Mouse (Mus musculus) thymus, postnatal 0 days (tissue): Measurements from ENCODE around the gene Mlxip. TPM values are rescaled to one million over a fixed set of nuclear protein-coding genes. Genes with fewer than 3 reads are reported as not detected.

Source experiments
- polyA plus RNA-seq: library from polyadenylated mRNA; unstranded; fragments of >200 nt; fragmentation: Nextera tagmentation; extraction: Ambion mirVana; gene quantifications from 2 replicates; pipeline ENCODE4 v1.2.1, GENCODE M21; 2015

Mlxip gene
- polyA plus RNA-seq, 1 experiment from 2014 or later: 7.3 TPM

Other genes with a start within 250 kb of the Mlxip start
- 77.6 and 94.1 TPM in 2 replicates for gene Psmd9, start 225.4 kb upstream of the Mlxip start, polyA plus RNA-seq
- gene Hpd, start 212.1 kb upstream of the Mlxip start, polyA plus RNA-seq: 0.64 TPM in 1 of 2 replicates, not detected in the other
- gene Wdr66, start 142.7 kb upstream of the Mlxip start, polyA plus RNA-seq: 0.36 and 0.56 TPM in 2 replicates
- 17.6 and 21.5 TPM in 2 replicates for gene Bcl7a, start 51.0 kb upstream of the Mlxip start, polyA plus RNA-seq
- gene Lrrc43, start 94.5 kb downstream of the Mlxip start, polyA plus RNA-seq: 0.09 and 0.10 TPM in 2 replicates
- 0.17 and 0.49 TPM in 2 replicates for gene Il31, start 94.7 kb downstream of the Mlxip start, polyA plus RNA-seq
- 0.42 and 0.48 TPM in 2 replicates for gene B3gnt4, start 115.7 kb downstream of the Mlxip start, polyA plus RNA-seq
- 131 and 139 TPM in 2 replicates for gene Diablo, start 129.4 kb downstream of the Mlxip start, polyA plus RNA-seq
- 0.21 TPM in 1 of 2 replicates, not detected in the other for gene Gm49027, start 130.7 kb downstream of the Mlxip start, polyA plus RNA-seq
- gene Vps33a, start 178.2 kb downstream of the Mlxip start, polyA plus RNA-seq: 20.7 and 23.0 TPM in 2 replicates